In the genomic region with DNA sequence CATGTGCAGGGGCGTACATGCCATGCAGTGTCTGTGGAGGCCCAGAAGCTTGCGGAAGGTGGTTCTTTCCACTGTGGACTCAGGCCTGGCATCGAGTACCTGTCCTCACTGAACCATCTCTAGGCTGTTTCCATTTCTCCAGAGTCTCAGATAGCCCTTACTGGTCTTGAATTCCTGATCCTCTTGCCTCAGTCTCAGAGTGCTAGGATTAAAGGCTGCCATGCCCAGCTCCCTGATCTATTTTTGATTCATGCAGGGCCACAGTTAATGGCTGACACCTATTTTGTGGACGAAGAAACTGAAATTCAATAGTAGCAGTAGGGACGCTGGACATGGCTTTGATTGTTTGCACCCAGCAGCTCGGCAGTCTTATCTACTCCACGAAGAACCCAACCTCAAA, we compare ENCODE assay signal across 15 mouse cellular contexts.
DNase-seq lines count a peak whose midpoint lies in the region; ATAC-seq lines count a peak whose summit lies in the region.
"Had no signal": no experiment of that assay in that cellular context is flagged by ENCODE, and none has a peak within 500 bp of the region (broad histone marks: within the 10 kb centered on the region; RNA-seq: fewer than 3 reads in every experiment).

No protein-coding gene starts in this region.

- peaks cover 24% of the 10 kb centered on the region for H3K4me1 ChIP-seq in heart, embryonic 12.5 days (replicated peaks)
- peaks cover 28% of the 10 kb centered on the region for H3K4me1 ChIP-seq in embryonic facial prominence, embryonic 14.5 days (ENCODE audit: control insufficient read depth, insufficient read depth, low read length)
- H3K4me1 ChIP-seq in hindbrain, embryonic 12.5 days, result peaks cover 43% of the 10 kb centered on the region
- H3K4me1 ChIP-seq in midbrain, embryonic 14.5 days (ENCODE audit: control insufficient read depth, insufficient read depth, low read length), result peaks cover 24% of the 10 kb centered on the region

- peaks cover 13% of the 10 kb centered on the region for H3K36me3 ChIP-seq in heart, embryonic 12.5 days
- peaks cover 7% of the 10 kb centered on the region for H3K36me3 ChIP-seq in embryonic facial prominence, embryonic 14.5 days (ENCODE audit: control insufficient read depth, insufficient read depth, low read length)
- H3K36me3 ChIP-seq in hindbrain, embryonic 12.5 days, result no peaks in the 10 kb centered on the region
- H3K36me3 ChIP-seq in midbrain, embryonic 14.5 days (ENCODE audit: control insufficient read depth, insufficient read depth, low read length), result no peaks in the 10 kb centered on the region

- no peak overlapping the region for H3K4me3 ChIP-seq in heart, embryonic 12.5 days
- no peak overlapping the region for H3K4me3 ChIP-seq in embryonic facial prominence, embryonic 14.5 days (ENCODE audit: low read depth, low read length)
- no peak overlapping the region for H3K4me3 ChIP-seq in hindbrain, embryonic 12.5 days
- no peak overlapping the region for H3K4me3 ChIP-seq in midbrain, embryonic 14.5 days (replicated peaks; ENCODE audit: low read depth, low read length)
- H3K4me3 ChIP-seq: myocyte had no signal

- DNase-seq in heart, adult 8-10 months (ENCODE audit: low spot score), result no peak
- DNase-seq in embryonic facial prominence, embryonic 14.5 days (ENCODE audit: low spot score), result no peak
- DNase-seq in midbrain, embryonic 14.5 days, result no peak
- no peak for DNase-seq in adrenal gland, adult 18-20 months (ENCODE audit: low spot score in 2 of 2)
- no peak for DNase-seq in frontal cortex, postnatal 25 days (ENCODE audit: low spot score in 2 of 2)
- no peak for DNase-seq in heart, postnatal 36 days
- DNase-seq: adrenal gland, postnatal 14 days; B cell, adult 2 months; cerebellum, postnatal 36 days; kidney, adult 9 months; liver, postnatal 0 days had no signal

- H3K27me3 ChIP-seq in heart, embryonic 12.5 days (replicated peaks), result no peaks in the 10 kb centered on the region
- no peaks in the 10 kb centered on the region for H3K27me3 ChIP-seq in embryonic facial prominence, embryonic 14.5 days (replicated peaks; ENCODE audit: control insufficient read depth, insufficient read depth, low read length)
- no peaks in the 10 kb centered on the region for H3K27me3 ChIP-seq in hindbrain, embryonic 12.5 days
- no peaks in the 10 kb centered on the region for H3K27me3 ChIP-seq in midbrain, embryonic 14.5 days (ENCODE audit: control insufficient read depth, insufficient read depth, low read length)

- H3K9ac ChIP-seq in heart, embryonic 12.5 days, result 0 out of 2 replicates have a peak overlapping the region, but pooled peaks have one; percentile 7
- H3K9ac ChIP-seq in embryonic facial prominence, embryonic 14.5 days (ENCODE audit: low read depth, low read length), result no peak overlapping the region
- no peak overlapping the region for H3K9ac ChIP-seq in hindbrain, embryonic 12.5 days
- H3K9ac ChIP-seq in midbrain, embryonic 14.5 days (replicated peaks; ENCODE audit: low read length), result peak overlapping the region; percentile 39; the same call in 1 of the 2 replicates
- H3K9ac ChIP-seq: liver, postnatal 0 days had no signal

- no peaks in the 10 kb centered on the region for H3K9me3 ChIP-seq in heart, embryonic 12.5 days (replicated peaks)
- H3K9me3 ChIP-seq in embryonic facial prominence, embryonic 14.5 days (ENCODE audit: control insufficient read depth, low read length), result no peaks in the 10 kb centered on the region
- no peaks in the 10 kb centered on the region for H3K9me3 ChIP-seq in hindbrain, embryonic 12.5 days (replicated peaks)
- H3K9me3 ChIP-seq in midbrain, embryonic 14.5 days (ENCODE audit: control insufficient read depth, low read length), result no peaks in the 10 kb centered on the region

- no peak for ATAC-seq in heart, embryonic 12.5 days (ENCODE audit: insufficient number of reproducible peaks, low FRiP score)
- ATAC-seq in embryonic facial prominence, embryonic 14.5 days (ENCODE audit: low read depth), result no peak
- ATAC-seq in hindbrain, embryonic 12.5 days (ENCODE audit: low FRiP score), result no peak
- no peak for ATAC-seq in midbrain, embryonic 14.5 days (ENCODE audit: low FRiP score, low TSS enrichment)
- ATAC-seq: liver, postnatal 0 days had no signal

- intact Hi-C loops in heart, postnatal 36 days (cut with DNase I), result loop anchor here (2.0 kb wide), 1 partner anchor 261 kb away; a partner anchor contains a TSS

- WGBS in heart, embryonic 12.5 days, result 79% methylated on average over 7 of the region's 7 CpGs
- WGBS in embryonic facial prominence, embryonic 14.5 days, result 82% methylated on average over 7 of the region's 7 CpGs
- 82% methylated on average over 7 of the region's 7 CpGs for WGBS in hindbrain, embryonic 12.5 days
- WGBS in midbrain, embryonic 14.5 days, result 87% methylated on average over 7 of the region's 7 CpGs

- H3K27ac ChIP-seq in heart, embryonic 12.5 days (ENCODE audit: poor library complexity, severe bottlenecking), result no peak overlapping the region
- H3K27ac ChIP-seq in embryonic facial prominence, embryonic 14.5 days (replicated peaks; ENCODE audit: low read depth, low read length), result no peak overlapping the region; the same call in 1 of the 2 replicates
- peak overlapping the region; percentile 99 for H3K27ac ChIP-seq in hindbrain, embryonic 12.5 days
- H3K27ac ChIP-seq in midbrain, embryonic 14.5 days (replicated peaks; ENCODE audit: low read depth, low read length), result peak overlapping the region; percentile 64
- H3K27ac ChIP-seq: macrophage had no signal

- no peak overlapping the region for H3K4me2 ChIP-seq in heart, embryonic 12.5 days
- peak overlapping the region; percentile 57; the same call in 1 of the 2 replicates for H3K4me2 ChIP-seq in embryonic facial prominence, embryonic 14.5 days (ENCODE audit: low read depth, low read length)
- H3K4me2 ChIP-seq in hindbrain, embryonic 12.5 days (replicated peaks), result peak overlapping the region; percentile 63
- peak overlapping the region; percentile 70 for H3K4me2 ChIP-seq in midbrain, embryonic 14.5 days (ENCODE audit: low read length)

Comparison
In these comparisons a context has a peak if more than half of its experiments do, and no peak if none do; other contexts are left out.
1. H3K27ac ChIP-seq: peak in hindbrain, embryonic 12.5 days (single experiment) and midbrain, embryonic 14.5 days (single experiment); none in heart, embryonic 12.5 days (single experiment) and embryonic facial prominence, embryonic 14.5 days (single experiment).
2. H3K9ac ChIP-seq: peak in heart, embryonic 12.5 days (single experiment) and midbrain, embryonic 14.5 days (single experiment); none in embryonic facial prominence, embryonic 14.5 days (single experiment) and hindbrain, embryonic 12.5 days (single experiment).